Mouse (Mus musculus) C2C12 (cell line): Measurements from ENCODE around the gene Mras.

Source experiments
- CTCF ChIP-seq: IDR thresholded peaks from one replicate; pipeline ENCODE4 v1.5.1; 2011; ENCODE audit not compliant: control insufficient read depth, insufficient read depth, insufficient read length
- FOSL1 ChIP-seq: IDR thresholded peaks from one replicate; pipeline ENCODE4 v1.8.0; 2011; ENCODE audit warnings: mild to moderate bottlenecking, low read length; ENCODE audit not compliant: poor library complexity, insufficient read depth, severe bottlenecking
- MAX ChIP-seq: IDR thresholded peaks from one replicate; pipeline ENCODE4 v1.6.1; 2011; ENCODE audit warnings: mild to moderate bottlenecking, control low read depth
- MYOD1 ChIP-seq: IDR thresholded peaks from one replicate; pipeline ENCODE4 v1.6.1; 2011; ENCODE audit warnings: low read depth; ENCODE audit not compliant: control insufficient read depth, insufficient read length

GRCm38 (mm10) chr9:99429845-99430244, 7.3 kb downstream of the Mras start:
- TF ChIP-seq MYOD1 (no peak), CTCF (no peak), FOSL1 (no peak), MAX (no peak)
